Mouse (Mus musculus) spleen, adult 2 months (tissue): ENCODE measurements around the gene Kdm6b.

ENCODE experiments used
- CTCF ChIP-seq: fragments of 200-500 bp; IDR thresholded peaks from 2 replicates; pipeline ENCODE4 v1.5.1; 2011; ENCODE audit warnings: mild to moderate bottlenecking, inconsistent platforms; ENCODE audit not compliant: insufficient read depth, insufficient read length, insufficient replicate concordance; ENCODE audit errors: extremely low read depth
- POLR2A ChIP-seq: fragments of 200-500 bp; IDR thresholded peaks from 2 replicates; pipeline ENCODE4 v1.6.1; 2011; ENCODE audit warnings: low read depth, low read length, inconsistent platforms

- no peak for TF ChIP-seq CTCF
- no peak for TF ChIP-seq POLR2A
Observed at GRCm38 (mm10) chr11:69406867-69407723, 6.4 kb downstream of the Kdm6b start.
